In the genomic region with DNA sequence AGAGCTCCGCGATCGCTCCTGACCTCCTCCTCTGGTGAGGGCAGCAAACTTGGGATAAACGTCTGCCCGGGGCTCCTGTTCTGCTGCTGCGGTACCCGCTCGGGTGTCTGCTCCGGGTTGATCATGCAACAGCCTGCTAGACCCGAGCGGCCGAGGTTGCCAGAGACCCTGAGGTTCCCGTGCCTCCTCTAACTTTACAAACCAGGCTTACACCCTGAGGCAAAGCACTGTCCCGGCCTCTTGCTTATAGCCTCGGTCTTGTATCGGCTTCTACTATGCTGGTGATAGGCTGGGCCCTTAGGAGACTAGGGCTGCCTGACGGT, we compare ENCODE assay signal across 9 mouse cellular contexts. TPM values are rescaled to one million over a fixed set of nuclear protein-coding genes. Genes with fewer than 3 reads are reported as not detected.
DNase-seq lines count a peak whose midpoint lies in the region; ATAC-seq lines count a peak whose summit lies in the region.
"Had no signal": no experiment of that assay in that cellular context is flagged by ENCODE, and none has a peak within 500 bp of the region (broad histone marks: within the 10 kb centered on the region; RNA-seq: fewer than 3 reads in every experiment).

No protein-coding gene starts in this region.

- H3K27me3 ChIP-seq in liver, embryonic 12.5 days (replicated peaks) = peaks cover 99% of the 10 kb centered on the region
- H3K27me3 ChIP-seq in stomach, embryonic 16.5 days (ENCODE audit: control insufficient read depth, insufficient read depth, low read length) = peaks cover 4% of the 10 kb centered on the region; the same call in 1 of the 2 replicates

- H3K4me1 ChIP-seq in liver, embryonic 12.5 days = peaks cover 11% of the 10 kb centered on the region; the same call in 1 of the 2 replicates
- no peaks in the 10 kb centered on the region for H3K4me1 ChIP-seq in stomach, embryonic 16.5 days (ENCODE audit: control insufficient read depth, insufficient read depth, low read length)

- ATAC-seq in liver, embryonic 12.5 days = no peak
- no peak for ATAC-seq in stomach, embryonic 16.5 days (ENCODE audit: insufficient read depth, low FRiP score)

- DNase-seq in embryo, embryonic 10.5 days (ENCODE audit: low spot score) = peak; percentile 48
- no peak for DNase-seq in embryo, embryonic 9.5 days (ENCODE audit: extremely low spot score)
- DNase-seq in right cerebral cortex, adult 2 months (ENCODE audit: low spot score in 2 of 2) = peak; percentile 29 to 45
- no peak for DNase-seq in right cerebral cortex, adult 18-20 months
- no peak for DNase-seq in kidney, adult 9 months
- no peak for DNase-seq in left cerebral cortex, adult 18-20 months (ENCODE audit: low spot score in 2 of 2)
- DNase-seq: cerebellum, adult 11 months had no signal

- no peak overlapping the region for H3K9ac ChIP-seq in liver, embryonic 12.5 days
- H3K9ac ChIP-seq in stomach, embryonic 16.5 days (ENCODE audit: low read length) = peak overlapping the region; percentile 72

- no peaks in the 10 kb centered on the region for H3K9me3 ChIP-seq in liver, embryonic 12.5 days (replicated peaks)
- H3K9me3 ChIP-seq in stomach, embryonic 16.5 days (replicated peaks; ENCODE audit: control insufficient read depth, low read length) = no peaks in the 10 kb centered on the region

- WGBS in liver, embryonic 12.5 days (ENCODE audit: insufficient replicate concordance) = 3% methylated on average over 17 of the region's 17 CpGs
- 1% methylated on average over 17 of the region's 17 CpGs for WGBS in stomach, embryonic 16.5 days

- H3K27ac ChIP-seq in liver, embryonic 12.5 days = no peak overlapping the region
- no peak overlapping the region; the same call in 1 of the 2 replicates for H3K27ac ChIP-seq in stomach, embryonic 16.5 days (ENCODE audit: low read length)

- no peaks in the 10 kb centered on the region for H3K36me3 ChIP-seq in liver, embryonic 12.5 days
- H3K36me3 ChIP-seq in stomach, embryonic 16.5 days (ENCODE audit: control insufficient read depth, insufficient read depth, low read length) = no peaks in the 10 kb centered on the region

- H3K4me2 ChIP-seq in liver, embryonic 12.5 days = peak overlapping the region; percentile 76
- peak overlapping the region; percentile 93 for H3K4me2 ChIP-seq in stomach, embryonic 16.5 days (ENCODE audit: low read depth, low read length)

- H3K4me3 ChIP-seq in liver, embryonic 12.5 days = peak overlapping the region; percentile 54
- H3K4me3 ChIP-seq in stomach, embryonic 16.5 days (replicated peaks; ENCODE audit: low read length) = peak overlapping the region; percentile 63

RNA-seq across cellular contexts. Expression of a gene that starts 0.8 kb away (rescaled TPM):
- 0.56 and 0.59 TPM in 2 replicates for polyA plus RNA-seq in liver, embryonic 12.5 days (2016; fragmentation: Nextera tagmentation; extraction: Ambion mirVana)
- polyA plus RNA-seq in stomach, embryonic 16.5 days (2015; fragmentation: Nextera tagmentation; extraction: Ambion mirVana) = 4.2 and 5.1 TPM in 2 replicates
- 100 to 1,000 TPM; 257 to 267 TPM for total RNA-seq in left cerebral cortex, adult 18-20 months (2021)

Comparison
In these comparisons a context has a peak if more than half of its experiments do, and no peak if none do; other contexts are left out.
1. DNase-seq: peak in embryo, embryonic 10.5 days (single experiment) and right cerebral cortex, adult 2 months (2 of 2); none in embryo, embryonic 9.5 days (single experiment), right cerebral cortex, adult 18-20 months (single experiment), kidney, adult 9 months (single experiment) and left cerebral cortex, adult 18-20 months (0 of 2).